Mouse (Mus musculus): Measurements from ENCODE around the gene Lztfl1. TPM values are rescaled to one million over a fixed set of nuclear protein-coding genes. Genes with fewer than 3 reads are reported as not detected.
A peak's percentile ranks its signal among the peaks of the same experiment; 100 is the strongest.

The Lztfl1 gene
- polyA plus RNA-seq, 1 experiment from 2014 or later = 53.2 TPM

GRCm38 (mm10) chr9:123731271-123731670, 13.8 kb upstream of the Lztfl1 start:
- ATAC-seq (ENCODE audit: low FRiP score) = no peak
- WGBS = 85% methylated on average over 3 of the region's 3 CpGs
- H3K27ac ChIP-seq = no peak overlapping the region
- H3K4me2 ChIP-seq (replicated peaks) = no peak overlapping the region
- H3K36me3 ChIP-seq = no peaks in the 10 kb centered on the region
- H3K4me3 ChIP-seq = no peak overlapping the region
- H3K27me3 ChIP-seq = no peaks in the 10 kb centered on the region
- H3K9me3 ChIP-seq (replicated peaks) = no peaks in the 10 kb centered on the region
- H3K9ac ChIP-seq = no peak overlapping the region
- H3K4me1 ChIP-seq = no peaks in the 10 kb centered on the region

- WGBS = 69% methylated on average over 2 of the region's 2 CpGs
- H3K4me2 ChIP-seq (replicated peaks) = no peak overlapping the region
- ATAC-seq (ENCODE audit: low FRiP score) = no peak
- no peak overlapping the region for H3K9ac ChIP-seq
- H3K27me3 ChIP-seq = no peaks in the 10 kb centered on the region
- H3K36me3 ChIP-seq = no peaks in the 10 kb centered on the region
- H3K4me3 ChIP-seq = no peak overlapping the region
- no peaks in the 10 kb centered on the region for H3K9me3 ChIP-seq (replicated peaks)
- H3K4me1 ChIP-seq = no peaks in the 10 kb centered on the region
- H3K27ac ChIP-seq = no peak overlapping the region
Observed at GRCm38 (mm10) chr9:123722737-123723493, 5.4 kb upstream of the Lztfl1 start.

GRCm38 (mm10) chr9:123716301-123716700, 1.2 kb downstream of the Lztfl1 start:
- no peak for ATAC-seq (ENCODE audit: low FRiP score)
- H3K4me3 ChIP-seq = 0 out of 2 replicates have a peak overlapping the region, but pooled peaks have one; percentile 12

GRCm38 (mm10) chr9:123713111-123713510, 4.4 kb downstream of the Lztfl1 start:
- Histone ChIP-seq H3K9me3 (replicated peaks) (no peaks in the 10 kb centered on the region), H3K9ac (no peak overlapping the region), H3K4me3 (no peak overlapping the region), H3K4me2 (replicated peaks) (no peak overlapping the region), H3K36me3 (peaks cover 30% of the 10 kb centered on the region), H3K27me3 (no peaks in the 10 kb centered on the region), H3K4me1 (peaks cover 6% of the 10 kb centered on the region), H3K27ac (no peak overlapping the region)
- ATAC-seq (ENCODE audit: low FRiP score) = no peak
- 91% methylated on average over 2 of the region's 2 CpGs for WGBS

More at GRCm38 (mm10) chr9:123716301-123716700, 1.2 kb downstream of the Lztfl1 start:
- H3K4me2 ChIP-seq (replicated peaks) = peak overlapping the region; percentile 71
- WGBS = 64% methylated on average over 3 of the region's 3 CpGs
- no peaks in the 10 kb centered on the region for H3K9me3 ChIP-seq (replicated peaks)
- H3K27me3 ChIP-seq = no peaks in the 10 kb centered on the region
- no peak overlapping the region for H3K27ac ChIP-seq
- peaks cover 6% of the 10 kb centered on the region for H3K4me1 ChIP-seq
- H3K36me3 ChIP-seq = peaks cover 8% of the 10 kb centered on the region; the same call in 1 of the 2 replicates
- H3K9ac ChIP-seq = 0 out of 2 replicates have a peak overlapping the region, but pooled peaks have one; percentile 32

- ATAC-seq (ENCODE audit: low FRiP score) = no peak
- H3K4me3 ChIP-seq = no peak overlapping the region
- H3K36me3 ChIP-seq = peaks cover 45% of the 10 kb centered on the region
- no peaks in the 10 kb centered on the region for H3K9me3 ChIP-seq (replicated peaks)
- H3K27me3 ChIP-seq = no peaks in the 10 kb centered on the region
- H3K9ac ChIP-seq = no peak overlapping the region
- no peak overlapping the region for H3K27ac ChIP-seq
- no peak overlapping the region for H3K4me2 ChIP-seq (replicated peaks)
- H3K4me1 ChIP-seq = no peaks in the 10 kb centered on the region
- 51% methylated on average over 2 of the region's 2 CpGs for WGBS
Observed at GRCm38 (mm10) chr9:123709226-123709625, 8.3 kb downstream of the Lztfl1 start.

GRCm38 (mm10) chr9:123701822-123702221, 15.7 kb downstream of the Lztfl1 start:
- WGBS = 91% methylated on average over 5 of the region's 5 CpGs
- Histone ChIP-seq H3K4me2 (replicated peaks) (no peak overlapping the region), H3K4me3 (no peak overlapping the region), H3K27ac (no peak overlapping the region), H3K9ac (no peak overlapping the region), H3K9me3 (replicated peaks) (no peaks in the 10 kb centered on the region), H3K27me3 (no peaks in the 10 kb centered on the region), H3K36me3 (peaks cover 31% of the 10 kb centered on the region), H3K4me1 (no peaks in the 10 kb centered on the region)
- no peak for ATAC-seq (ENCODE audit: low FRiP score)

- Histone ChIP-seq H3K4me3 (no peak overlapping the region), H3K4me1 (no peaks in the 10 kb centered on the region), H3K36me3 (peaks cover 24% of the 10 kb centered on the region), H3K4me2 (replicated peaks) (no peak overlapping the region), H3K27ac (no peak overlapping the region), H3K27me3 (no peaks in the 10 kb centered on the region), H3K9me3 (replicated peaks) (no peaks in the 10 kb centered on the region), H3K9ac (no peak overlapping the region)
- WGBS = 85% methylated on average over 3 of the region's 3 CpGs
- no peak for ATAC-seq (ENCODE audit: low FRiP score)
Observed at GRCm38 (mm10) chr9:123695634-123696302, 21.7 kb downstream of the Lztfl1 start.

GRCm38 (mm10) chr9:123688227-123688626, 29.3 kb downstream of the Lztfl1 start:
- H3K4me2 ChIP-seq (replicated peaks) = no peak overlapping the region
- H3K9ac ChIP-seq = no peak overlapping the region
- no peaks in the 10 kb centered on the region for H3K9me3 ChIP-seq (replicated peaks)
- no peak for ATAC-seq (ENCODE audit: low FRiP score)
- no peaks in the 10 kb centered on the region for H3K27me3 ChIP-seq
- H3K36me3 ChIP-seq = peaks cover 12% of the 10 kb centered on the region
- no peaks in the 10 kb centered on the region for H3K4me1 ChIP-seq
- H3K4me3 ChIP-seq = no peak overlapping the region
- WGBS = 74% methylated on average over 1 of the region's 1 CpGs
- H3K27ac ChIP-seq = no peak overlapping the region

- H3K36me3 ChIP-seq = no peaks in the 10 kb centered on the region
- H3K27me3 ChIP-seq = no peaks in the 10 kb centered on the region
- H3K27ac ChIP-seq = no peak overlapping the region
- no peak overlapping the region for H3K9ac ChIP-seq
- no peak overlapping the region for H3K4me2 ChIP-seq (replicated peaks)
- 68% methylated on average over 5 of the region's 5 CpGs for WGBS
- H3K9me3 ChIP-seq (replicated peaks) = no peaks in the 10 kb centered on the region
- no peaks in the 10 kb centered on the region for H3K4me1 ChIP-seq
- no peak for ATAC-seq (ENCODE audit: low FRiP score)
- no peak overlapping the region for H3K4me3 ChIP-seq
Observed at GRCm38 (mm10) chr9:123686206-123686605, 31.3 kb downstream of the Lztfl1 start.

GRCm38 (mm10) chr9:123683704-123684103, 33.8 kb downstream of the Lztfl1 start:
- WGBS = 64% methylated on average over 3 of the region's 3 CpGs
- H3K4me1 ChIP-seq = peaks cover under 1% of the 10 kb centered on the region
- H3K36me3 ChIP-seq = no peaks in the 10 kb centered on the region
- no peak for ATAC-seq (ENCODE audit: low FRiP score)
- H3K4me2 ChIP-seq (replicated peaks) = no peak overlapping the region
- H3K9me3 ChIP-seq (replicated peaks) = no peaks in the 10 kb centered on the region
- H3K27ac ChIP-seq = no peak overlapping the region
- H3K4me3 ChIP-seq = no peak overlapping the region
- H3K9ac ChIP-seq = no peak overlapping the region
- peaks cover 19% of the 10 kb centered on the region for H3K27me3 ChIP-seq

- H3K4me1 ChIP-seq = peaks cover 7% of the 10 kb centered on the region
- 28% methylated on average over 2 of the region's 2 CpGs for WGBS
- peak overlapping the region; percentile 70 for H3K4me2 ChIP-seq (replicated peaks)
- ATAC-seq (ENCODE audit: low FRiP score) = no peak
- peaks cover 51% of the 10 kb centered on the region for H3K27me3 ChIP-seq
- no peaks in the 10 kb centered on the region for H3K9me3 ChIP-seq (replicated peaks)
- peak overlapping the region; percentile 42; the same call in 1 of the 2 replicates for H3K4me3 ChIP-seq
- no peaks in the 10 kb centered on the region for H3K36me3 ChIP-seq
- H3K27ac ChIP-seq = no peak overlapping the region
- no peak overlapping the region for H3K9ac ChIP-seq
Observed at GRCm38 (mm10) chr9:123679198-123679597, 38.3 kb downstream of the Lztfl1 start.

- no peak within 1 kb of the TSS for H3K27ac ChIP-seq
- WGBS = 1% methylated on average over 73 of the region's 73 CpGs
- ATAC-seq (ENCODE audit: low FRiP score) = peak; percentile 40; the same call in 1 of the 2 replicates
Observed at GRCm38 (mm10) chr9:123678327-123679105, 39.0 kb downstream of the Lztfl1 start, which contains the start of the genes Ccr9 and Slc6a20a. TSS of gene Ccr9 (plus strand) at chr9:123678439. TSS of gene Slc6a20a (minus strand) at chr9:123678885.

More at GRCm38 (mm10) chr9:123678327-123679105, 39.0 kb downstream of the Lztfl1 start, which contains the start of the genes Ccr9 and Slc6a20a:
- H3K9ac ChIP-seq = 0 out of 2 replicates have a peak within 1 kb of the TSS, but pooled peaks have one; percentile 25
- peak within 1 kb of the TSS; percentile 42 for H3K4me3 ChIP-seq
- peak within 1 kb of the TSS; percentile 70 for H3K4me2 ChIP-seq (replicated peaks)
- no peaks in the 10 kb centered on the region for H3K9me3 ChIP-seq (replicated peaks)
- no peaks in the 10 kb centered on the region for H3K36me3 ChIP-seq
- peaks cover 51% of the 10 kb centered on the region for H3K27me3 ChIP-seq
- H3K4me1 ChIP-seq = peaks cover 7% of the 10 kb centered on the region

Data from hindbrain, embryonic 12.5 days (tissue).